Mouse (Mus musculus) brain, adult 2 months (tissue): ENCODE data around the gene Ubl4b.

Experiments used
- DNase-seq: peaks from one replicate; pipeline ENCODE4 v3.0.0; 2011; ENCODE audit warnings: low read depth, low spot score

Ubl4b gene

DNA sequence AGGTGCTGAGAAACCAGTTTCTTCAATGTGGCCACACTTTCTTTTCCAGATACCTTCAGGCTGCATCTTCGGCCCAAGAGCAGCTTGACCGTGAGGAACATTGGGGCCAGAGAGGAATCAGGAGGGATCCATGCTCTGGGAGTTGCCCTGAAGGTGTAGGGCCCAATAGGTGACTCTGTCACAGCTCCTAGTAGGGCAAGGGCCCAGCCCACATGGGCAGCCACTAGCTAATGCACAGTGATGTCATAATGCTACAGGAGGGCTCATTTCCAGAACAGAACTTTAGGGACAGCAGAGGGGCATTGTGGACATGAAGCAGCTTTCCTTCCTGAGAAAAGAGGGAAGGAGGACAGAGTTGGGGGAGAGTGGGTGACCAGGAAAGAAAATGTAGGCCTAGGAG lies at the start of gene Ubl4b:
Ubl4b (minus strand) TSS at position 232 of the 400 bp plus-strand sequence.
- no peak for DNase-seq

GRCm38 (mm10) chr3:107600127-107600526 lies 45.3 kb upstream of the Ubl4b start:
- DNase-seq, result no peak

- no peak for DNase-seq
Observed at GRCm38 (mm10) chr3:107597586-107598389, 42.9 kb upstream of the Ubl4b start.

GRCm38 (mm10) chr3:107597134-107597533 lies 42.3 kb upstream of the Ubl4b start:
- no peak for DNase-seq

- DNase-seq, result no peak
Observed at GRCm38 (mm10) chr3:107596559-107596958, 41.7 kb upstream of the Ubl4b start.

- DNase-seq, result no peak
Observed at GRCm38 (mm10) chr3:107595938-107596461, 41.1 kb upstream of the Ubl4b start.

DNA sequence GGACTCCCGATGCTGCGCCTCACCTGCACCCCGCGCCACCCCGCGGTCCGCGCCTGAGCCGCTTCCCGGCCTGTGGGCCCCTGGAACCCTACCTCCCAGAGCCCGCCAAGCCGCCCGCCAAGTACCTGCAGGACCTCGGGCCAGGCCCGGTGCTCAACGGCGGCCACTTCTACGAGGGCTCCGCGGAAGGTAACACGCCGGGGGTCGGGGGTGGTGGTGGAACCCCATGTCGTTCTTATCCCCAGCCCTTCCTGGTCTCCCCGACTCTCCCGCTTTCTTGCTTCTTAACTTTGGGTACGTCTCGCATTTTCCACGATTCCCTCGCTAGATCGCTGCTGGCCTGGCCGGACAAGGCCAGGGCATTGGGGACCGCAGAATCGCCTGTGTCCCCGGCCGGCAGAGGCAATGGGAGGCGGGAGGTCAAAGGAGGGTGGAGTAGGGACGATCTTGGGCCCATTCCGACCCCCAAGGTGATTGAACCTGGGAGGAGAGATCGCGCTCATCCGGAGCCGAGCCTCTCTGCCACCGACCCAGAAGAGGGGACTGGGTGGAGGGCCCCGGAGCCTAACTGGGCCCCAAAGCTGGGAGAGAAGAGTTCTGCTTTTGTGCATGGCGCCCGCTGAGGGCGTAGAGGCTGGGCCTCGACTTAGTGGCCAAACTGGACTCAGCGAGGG lies 40.5 kb upstream of the Ubl4b start:
- DNase-seq, result no peak

DNA sequence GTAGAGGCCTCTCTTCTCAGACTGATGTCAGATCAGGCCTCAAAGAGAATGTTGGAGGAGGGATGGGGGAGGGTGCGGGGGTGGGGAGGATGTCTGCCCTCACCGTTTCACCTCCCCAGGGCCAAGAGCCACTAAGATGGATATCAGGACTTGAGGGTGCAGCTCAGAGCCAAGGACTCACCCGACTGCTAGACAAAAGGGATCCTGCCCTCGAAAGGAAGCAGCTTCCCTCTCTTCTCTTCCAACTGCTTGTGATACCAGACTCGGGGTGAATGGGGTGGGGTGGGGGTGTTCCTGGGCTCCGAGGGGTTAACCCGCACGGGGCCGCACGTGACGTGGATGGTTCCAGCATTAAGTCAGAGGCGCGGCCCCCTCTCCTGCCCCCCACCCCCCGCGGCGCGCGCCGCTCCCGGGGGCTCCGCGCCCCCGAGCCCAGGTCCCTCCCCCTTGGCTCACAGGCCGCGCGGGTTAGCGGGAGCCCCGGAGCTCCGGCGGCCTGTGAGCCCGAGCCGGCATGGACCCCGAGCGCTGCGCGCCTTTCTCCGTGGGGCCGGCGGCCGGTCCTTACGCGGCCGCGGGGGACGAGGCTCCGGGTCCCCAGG lies 39.9 kb upstream of the Ubl4b start, which contains the start of gene Alx3:
Alx3 (plus strand) TSS at position 370 of the 602 bp plus-strand sequence.
- DNase-seq, result no peak

GRCm38 (mm10) chr3:107593632-107594031 lies 38.8 kb upstream of the Ubl4b start:
- no peak for DNase-seq

- DNase-seq, result no peak
Observed at GRCm38 (mm10) chr3:107591612-107592011, 36.7 kb upstream of the Ubl4b start.

GRCm38 (mm10) chr3:107586504-107586903 lies 31.6 kb upstream of the Ubl4b start:
- no peak for DNase-seq

- DNase-seq, result no peak
Observed at GRCm38 (mm10) chr3:107583893-107584292, 29.0 kb upstream of the Ubl4b start.

DNA sequence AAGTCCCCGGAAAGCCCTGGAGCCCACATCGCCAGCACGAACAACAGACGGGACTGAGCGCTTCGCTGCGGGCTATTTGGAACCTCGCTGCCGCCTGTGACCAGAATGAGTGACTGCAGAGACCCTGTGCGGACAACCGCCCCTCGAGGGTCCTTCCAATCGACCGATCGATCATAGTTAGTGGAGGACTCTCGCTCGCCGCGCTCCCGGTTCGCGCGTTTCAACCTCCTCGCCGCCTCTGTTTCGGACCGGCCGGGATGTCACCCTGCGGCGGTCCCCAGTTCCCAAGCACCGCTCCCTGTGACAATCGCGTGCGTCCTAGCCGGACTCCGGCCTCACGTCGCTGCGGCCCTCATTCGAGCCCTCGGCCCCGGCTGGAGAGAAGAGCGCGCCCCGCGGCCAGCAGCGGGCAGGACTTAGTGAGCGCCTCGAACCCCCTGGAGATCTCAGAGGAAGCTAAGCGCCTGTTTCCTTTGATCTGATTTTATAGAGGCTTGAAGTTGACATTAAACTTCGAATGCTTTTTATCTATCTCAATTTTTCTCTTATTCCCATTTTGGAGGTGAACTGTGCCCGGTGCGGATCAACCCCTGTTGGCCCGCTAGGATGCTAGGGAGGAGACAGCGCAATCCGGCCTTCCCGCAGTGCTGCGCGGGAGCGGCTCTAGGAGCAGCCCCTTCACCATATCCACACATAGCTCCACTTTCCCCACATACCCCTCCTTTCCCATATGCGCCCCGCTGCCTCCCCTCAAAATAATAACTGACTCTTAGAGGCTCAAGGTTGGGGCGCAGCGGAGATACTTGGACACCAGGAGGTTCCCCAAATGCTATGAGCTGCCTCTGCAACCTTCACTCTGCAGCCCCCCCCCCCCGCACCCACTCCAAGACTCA lies 28.2 kb upstream of the Ubl4b start:
- DNase-seq, result no peak

DNA sequence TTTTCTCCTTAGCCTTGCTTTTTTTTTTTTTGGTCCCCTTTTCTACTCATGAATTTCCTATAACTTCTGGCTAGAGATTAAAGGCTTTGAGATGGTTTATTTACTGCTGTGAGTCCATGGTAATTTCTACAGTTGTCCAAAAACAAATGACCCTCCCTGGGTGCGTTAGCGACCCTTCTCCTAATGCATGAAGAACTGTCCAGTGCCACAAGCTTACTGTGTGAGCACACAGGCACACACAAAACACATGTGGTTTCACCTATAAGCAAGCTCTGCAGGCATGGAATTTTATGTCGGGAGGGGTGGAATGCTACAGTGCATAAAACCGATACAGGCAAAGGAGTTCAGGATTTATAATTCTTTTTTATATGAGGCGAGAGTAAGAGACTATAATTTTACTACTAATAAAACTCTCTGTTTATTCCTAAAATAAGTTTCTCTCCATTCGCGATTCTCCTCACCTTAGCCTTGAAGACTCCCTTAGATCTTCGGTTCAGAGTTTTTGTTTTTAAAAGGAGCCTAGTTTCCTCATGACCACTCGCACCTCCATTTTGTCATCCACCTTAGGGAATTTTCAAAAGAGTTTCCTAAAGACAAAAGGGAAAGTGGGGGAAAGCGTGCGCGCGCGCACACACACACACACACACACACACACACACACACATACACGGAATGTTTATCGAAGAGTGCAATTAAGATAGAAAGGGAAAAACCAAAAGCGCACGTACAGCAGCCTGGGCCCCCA lies 27.4 kb upstream of the Ubl4b start:
- DNase-seq, result no peak

GRCm38 (mm10) chr3:107581103-107582010 lies 26.5 kb upstream of the Ubl4b start:
- DNase-seq, result no peak

DNA sequence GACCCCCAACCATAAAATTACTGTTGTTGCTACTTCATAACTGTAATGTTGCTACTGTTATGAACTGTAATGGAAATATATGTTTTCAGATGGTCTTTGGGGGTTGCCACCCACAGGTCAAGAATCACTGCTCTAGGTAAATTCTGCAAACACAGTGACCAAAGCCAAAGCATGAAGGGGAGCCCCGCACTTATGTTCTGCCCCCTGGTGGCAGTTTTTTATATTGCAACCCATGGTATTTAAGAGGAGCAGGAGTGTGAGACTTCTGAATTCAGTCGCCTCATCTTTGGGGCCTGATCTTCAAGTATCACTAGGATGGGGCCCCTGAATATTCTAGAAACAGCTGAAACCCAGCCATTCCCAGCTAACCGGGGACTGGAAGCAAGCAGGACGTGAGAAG lies 24.6 kb upstream of the Ubl4b start:
- peak; percentile 86 for DNase-seq

DNA sequence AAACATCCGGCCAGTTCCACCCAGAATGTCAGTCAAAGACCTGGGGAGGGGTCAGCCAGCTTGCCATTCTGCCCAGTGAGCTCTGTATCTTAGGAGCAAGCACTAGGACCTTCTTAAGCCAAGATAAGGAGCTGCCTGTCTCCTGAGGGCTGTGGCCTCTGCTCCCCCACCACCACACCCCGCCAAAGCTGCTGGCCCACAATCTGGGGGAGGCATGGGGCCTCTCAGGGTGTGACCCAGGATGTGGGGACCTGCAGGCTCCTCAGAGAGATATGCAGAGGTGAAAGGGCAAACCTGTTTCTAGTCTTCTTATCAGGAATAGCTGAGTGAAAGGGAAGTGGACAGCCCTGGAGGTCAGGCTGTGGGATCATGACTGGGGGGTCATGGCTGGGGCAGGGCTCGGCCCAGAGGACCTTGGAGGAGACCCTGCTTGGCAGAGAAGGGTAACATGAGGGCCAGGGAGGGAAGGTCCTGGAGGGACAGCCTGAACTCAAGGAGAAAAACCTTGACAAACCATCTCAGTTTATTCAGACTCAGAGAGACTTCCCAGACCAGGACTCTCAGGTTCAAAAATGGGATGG lies 23.0 kb upstream of the Ubl4b start:
- no peak for DNase-seq

GRCm38 (mm10) chr3:107576807-107577206 lies 21.9 kb upstream of the Ubl4b start:
- no peak for DNase-seq

DNA sequence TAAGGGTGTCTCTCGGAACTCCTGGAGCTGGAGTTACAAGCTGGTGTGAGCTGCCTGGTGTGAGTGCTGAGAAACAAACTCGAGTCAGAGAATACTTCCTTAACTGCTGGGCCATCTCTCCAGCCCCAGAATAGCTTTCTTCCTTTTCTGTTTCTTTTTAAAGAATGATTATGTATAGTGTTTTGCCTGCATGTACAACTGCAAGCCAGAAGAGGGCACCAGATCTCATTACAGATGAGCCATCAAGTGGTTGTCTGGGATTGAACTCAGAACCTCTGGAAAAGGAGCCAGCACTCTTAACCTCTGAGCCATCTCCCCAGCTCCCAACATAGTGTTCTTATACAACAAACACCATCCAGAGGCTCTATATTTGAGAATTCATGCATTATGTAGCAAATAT lies 16.3 kb upstream of the Ubl4b start:
- DNase-seq, result no peak
